Mouse (Mus musculus): Measurements from ENCODE around the gene Hsd17b10. TPM values are rescaled to one million over a fixed set of nuclear protein-coding genes. Genes with fewer than 3 reads are reported as not detected.

The Hsd17b10 gene
- polyA plus RNA-seq (2012; ENCODE audit: insufficient read depth, low replicate concordance): 49.6 TPM in 1 of 2 replicates, not detected in the other

GRCm38 (mm10) chrX:152001737-152002710, at the start of gene Hsd17b10:
Gene Hsd17b10 (plus strand): TSS chrX:152001845.
- H3K9me3 ChIP-seq: no peaks in the 10 kb centered on the region
- H3K27me3 ChIP-seq (replicated peaks): peaks cover 35% of the 10 kb centered on the region
- peaks cover 37% of the 10 kb centered on the region for H3K36me3 ChIP-seq (replicated peaks; ENCODE audit: low read length)
- H3K4me1 ChIP-seq: peaks cover 7% of the 10 kb centered on the region; the same call in 1 of the 2 replicates
- H3K4me3 ChIP-seq (replicated peaks): peak within 1 kb of the TSS; percentile 95
- TF ChIP-seq FLI1 (IDR thresholded peaks at IDR 0.05; ENCODE audit: low read length) (no peak), GATA1 (IDR thresholded peaks at IDR 0.05; ENCODE audit: borderline replicate concordance, low read length) (no peak)

- Histone ChIP-seq H3K36me3 (replicated peaks; ENCODE audit: low read length) (peaks cover 10% of the 10 kb centered on the region), H3K9me3 (no peaks in the 10 kb centered on the region), H3K27me3 (replicated peaks) (peaks cover 31% of the 10 kb centered on the region), H3K4me1 (peaks cover 7% of the 10 kb centered on the region; the same call in 1 of the 2 replicates), H3K4me3 (replicated peaks) (no peak overlapping the region)
- TF ChIP-seq GATA1 (IDR thresholded peaks at IDR 0.05; ENCODE audit: borderline replicate concordance, low read length): no peak
Observed at GRCm38 (mm10) chrX:151999006-151999710, 2.5 kb upstream of the Hsd17b10 start.

- peaks cover 30% of the 10 kb centered on the region for H3K36me3 ChIP-seq (replicated peaks; ENCODE audit: low read length)
- H3K9me3 ChIP-seq: no peaks in the 10 kb centered on the region
- H3K4me1 ChIP-seq: peaks cover 7% of the 10 kb centered on the region; the same call in 1 of the 2 replicates
- H3K4me3 ChIP-seq (replicated peaks): peak overlapping the region; percentile 95
- H3K27me3 ChIP-seq (replicated peaks): peaks cover 34% of the 10 kb centered on the region
- TF ChIP-seq GATA1 (IDR thresholded peaks at IDR 0.05; ENCODE audit: borderline replicate concordance, low read length) (no peak), FLI1 (IDR thresholded peaks at IDR 0.05; ENCODE audit: low read length) (no peak)
Observed at GRCm38 (mm10) chrX:152001182-152001684, 412 bp upstream of the Hsd17b10 start.

GRCm38 (mm10) chrX:152002865-152003264, 1.2 kb downstream of the Hsd17b10 start:
- peaks cover 40% of the 10 kb centered on the region for H3K27me3 ChIP-seq (replicated peaks)
- H3K4me3 ChIP-seq (replicated peaks): peak overlapping the region; percentile 71
- H3K9me3 ChIP-seq: no peaks in the 10 kb centered on the region
- peaks cover 45% of the 10 kb centered on the region for H3K36me3 ChIP-seq (replicated peaks; ENCODE audit: low read length)
- TF ChIP-seq GATA1 (IDR thresholded peaks at IDR 0.05; ENCODE audit: borderline replicate concordance, low read length) (no peak), FLI1 (IDR thresholded peaks at IDR 0.05; ENCODE audit: low read length) (no peak)
- peaks cover 7% of the 10 kb centered on the region; the same call in 1 of the 2 replicates for H3K4me1 ChIP-seq

- no peaks in the 10 kb centered on the region for H3K9me3 ChIP-seq
- peaks cover 28% of the 10 kb centered on the region for H3K27me3 ChIP-seq (replicated peaks)
- H3K4me1 ChIP-seq: peaks cover 3% of the 10 kb centered on the region; the same call in 1 of the 2 replicates
- peaks cover 57% of the 10 kb centered on the region for H3K36me3 ChIP-seq (replicated peaks; ENCODE audit: low read length)
- TF ChIP-seq FLI1 (IDR thresholded peaks at IDR 0.05; ENCODE audit: low read length) (no peak), GATA1 (IDR thresholded peaks at IDR 0.05; ENCODE audit: borderline replicate concordance, low read length) (no peak)
- no peak overlapping the region for H3K4me3 ChIP-seq (replicated peaks)
Observed at GRCm38 (mm10) chrX:152007863-152008262, 6.2 kb downstream of the Hsd17b10 start.

- Histone ChIP-seq H3K36me3 (replicated peaks; ENCODE audit: low read length) (peaks cover 10% of the 10 kb centered on the region), H3K27me3 (replicated peaks) (peaks cover 19% of the 10 kb centered on the region), H3K4me3 (replicated peaks) (peak overlapping the region; percentile 94), H3K4me1 (peaks cover 6% of the 10 kb centered on the region), H3K9me3 (peaks cover 15% of the 10 kb centered on the region)
- TF ChIP-seq GATA1 (IDR thresholded peaks at IDR 0.05; ENCODE audit: borderline replicate concordance, low read length) (no peak), FLI1 (IDR thresholded peaks at IDR 0.05; ENCODE audit: low read length) (no peak)
Observed at GRCm38 (mm10) chrX:152015752-152016150, 14.1 kb downstream of the Hsd17b10 start.

GRCm38 (mm10) chrX:152016151-152017145, 14.8 kb downstream of the Hsd17b10 start, which contains the start of the genes Ribc1 and Smc1a:
Gene Ribc1 (minus strand): TSS chrX:152016295.
Gene Smc1a (plus strand): TSS chrX:152016428.
- peaks cover 10% of the 10 kb centered on the region for H3K36me3 ChIP-seq (replicated peaks; ENCODE audit: low read length)
- peak; percentile 52; the same call in 1 of the 2 replicates for TF ChIP-seq FLI1 (IDR thresholded peaks at IDR 0.05; ENCODE audit: low read length)
- TF ChIP-seq GATA1 (IDR thresholded peaks at IDR 0.05; ENCODE audit: borderline replicate concordance, low read length): no peak
- H3K9me3 ChIP-seq: peaks cover 15% of the 10 kb centered on the region
- H3K4me3 ChIP-seq (replicated peaks): peak within 1 kb of the TSS; percentile 94
- H3K4me1 ChIP-seq: peaks cover 12% of the 10 kb centered on the region
- peaks cover 16% of the 10 kb centered on the region for H3K27me3 ChIP-seq (replicated peaks)

GRCm38 (mm10) chrX:152017186-152017585, 15.5 kb downstream of the Hsd17b10 start:
- peaks cover 15% of the 10 kb centered on the region for H3K9me3 ChIP-seq
- peak overlapping the region; percentile 94 for H3K4me3 ChIP-seq (replicated peaks)
- H3K36me3 ChIP-seq (replicated peaks; ENCODE audit: low read length): peaks cover 10% of the 10 kb centered on the region
- H3K4me1 ChIP-seq: peaks cover 13% of the 10 kb centered on the region
- H3K27me3 ChIP-seq (replicated peaks): peaks cover 16% of the 10 kb centered on the region
- TF ChIP-seq GATA1 (IDR thresholded peaks at IDR 0.05; ENCODE audit: borderline replicate concordance, low read length) (no peak), FLI1 (IDR thresholded peaks at IDR 0.05; ENCODE audit: low read length) (no peak)

Data from megakaryocyte, embryonic 14.5 days (primary cell).